Mouse (Mus musculus): Measurements from ENCODE around the gene Stx18.
A peak's percentile ranks its signal among the peaks of the same experiment; 100 is the strongest.

The Stx18 gene

GRCm38 (mm10) chr5:38129339-38129738 is 90.8 kb downstream of the Stx18 start:
- DNase-seq (ENCODE audit: low spot score in 2 of 2), result no peak

GRCm38 (mm10) chr5:38136247-38136646 is 97.7 kb downstream of the Stx18 start:
- DNase-seq (ENCODE audit: low spot score in 2 of 2), result no peak

DNA sequence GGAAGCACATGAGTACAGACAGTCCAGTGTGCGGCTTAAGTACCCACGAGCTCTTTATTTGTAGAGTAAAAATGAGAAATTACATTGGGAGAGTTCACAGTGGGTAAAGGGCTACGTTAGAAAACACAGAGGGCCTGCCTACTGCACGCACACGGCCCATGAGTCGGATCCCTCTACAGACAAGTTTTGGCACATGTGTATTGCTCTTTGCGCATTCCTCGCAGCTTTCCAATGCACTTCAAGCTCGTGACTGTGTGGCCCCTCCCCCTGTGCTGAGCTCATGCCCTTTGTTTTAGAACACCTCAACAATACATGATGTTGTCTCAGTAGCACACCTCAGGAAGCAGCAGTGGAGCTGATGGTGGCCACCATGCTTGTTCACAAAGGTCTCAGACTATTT is 98.6 kb downstream of the Stx18 start:
- DNase-seq (ENCODE audit: low spot score in 2 of 2), result no peak

- DNase-seq (ENCODE audit: low spot score in 2 of 2), result no peak
These were observed 102.4 kb downstream of the Stx18 start for GRCm38 (mm10) chr5:38140893-38141292.

- DNase-seq (ENCODE audit: low spot score in 2 of 2), result peak in 1 of 2 experiments; percentile 24
These were observed 108.0 kb downstream of the Stx18 start for GRCm38 (mm10) chr5:38146524-38146923.

DNA sequence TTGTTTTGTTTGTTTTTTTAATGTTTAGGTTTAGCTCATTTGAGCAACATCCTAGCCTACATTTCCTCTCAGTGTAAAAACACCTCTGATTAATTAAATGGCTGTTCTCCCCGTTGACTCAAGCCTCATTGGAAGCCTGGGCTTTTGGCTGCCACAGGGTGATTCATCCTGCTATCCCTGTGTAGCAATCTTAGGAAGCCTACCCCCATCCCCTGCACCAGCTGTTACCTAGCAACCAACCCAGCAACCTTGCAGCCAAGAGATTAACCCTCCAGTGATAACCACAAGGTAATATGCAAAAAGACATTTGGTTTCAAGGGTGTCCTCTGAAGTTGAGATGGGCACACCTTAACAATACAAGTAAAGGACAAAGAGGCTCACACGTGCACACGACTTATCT is 112.7 kb downstream of the Stx18 start:
- peak in 1 of 2 experiments; percentile 68 for DNase-seq (ENCODE audit: low spot score in 2 of 2)

GRCm38 (mm10) chr5:38152201-38153108 is 113.9 kb downstream of the Stx18 start:
- DNase-seq (ENCODE audit: low spot score in 2 of 2), result peak in 1 of 2 experiments; percentile 44

GRCm38 (mm10) chr5:38153636-38154035 is 115.1 kb downstream of the Stx18 start:
- no peak for DNase-seq (ENCODE audit: low spot score in 2 of 2)

- peak in 1 of 2 experiments; percentile 56 for DNase-seq (ENCODE audit: low spot score in 2 of 2)
These were observed 119.0 kb downstream of the Stx18 start for GRCm38 (mm10) chr5:38157481-38158020.

- DNase-seq (ENCODE audit: low spot score in 2 of 2), result peak; percentile 76 to 85
These were observed 120.0 kb downstream of the Stx18 start for GRCm38 (mm10) chr5:38158501-38158946.

DNA sequence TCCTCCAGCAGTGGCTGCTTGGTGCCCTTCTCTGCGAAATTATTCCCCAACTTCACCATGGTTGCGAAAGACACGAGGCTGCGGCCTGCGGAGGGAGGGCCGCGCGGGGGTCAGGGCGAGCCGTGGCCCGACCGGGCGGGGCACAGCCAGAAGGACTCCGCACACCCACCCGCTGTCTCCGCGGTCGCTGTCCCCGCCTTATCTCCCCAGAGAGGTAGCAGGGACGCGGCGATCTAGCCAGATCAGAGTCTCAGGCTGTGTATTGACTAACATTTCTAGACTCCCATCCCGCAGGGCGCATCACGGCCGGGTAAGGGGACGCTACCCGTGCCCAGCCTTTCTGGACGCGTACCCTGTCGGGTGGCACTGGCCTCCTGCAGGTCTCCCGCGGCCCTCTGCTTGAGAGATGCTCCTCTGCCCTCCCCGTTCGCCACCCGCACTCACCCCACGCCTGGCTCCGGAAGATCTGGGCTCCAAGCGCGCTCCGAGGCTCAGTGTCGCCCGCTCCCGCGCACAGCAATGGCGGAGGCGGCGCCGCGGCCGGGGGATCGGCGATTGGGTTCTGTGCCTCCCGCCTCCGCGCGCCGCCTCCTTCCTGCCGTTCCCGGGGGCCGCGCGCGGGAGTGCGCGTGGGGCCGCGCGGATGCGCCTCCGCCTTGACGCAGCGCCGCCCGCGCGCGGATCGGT is 120.5 kb downstream of the Stx18 start:
- DNase-seq (ENCODE audit: low spot score in 2 of 2), result peak; percentile 92

GRCm38 (mm10) chr5:38159634-38160413 is 121.3 kb downstream of the Stx18 start, which contains the start of gene Nsg1:
TSS of gene Nsg1 (minus strand) at chr5:38159907.
- peak in 1 of 2 experiments; percentile 43 for DNase-seq (ENCODE audit: low spot score in 2 of 2)

DNA sequence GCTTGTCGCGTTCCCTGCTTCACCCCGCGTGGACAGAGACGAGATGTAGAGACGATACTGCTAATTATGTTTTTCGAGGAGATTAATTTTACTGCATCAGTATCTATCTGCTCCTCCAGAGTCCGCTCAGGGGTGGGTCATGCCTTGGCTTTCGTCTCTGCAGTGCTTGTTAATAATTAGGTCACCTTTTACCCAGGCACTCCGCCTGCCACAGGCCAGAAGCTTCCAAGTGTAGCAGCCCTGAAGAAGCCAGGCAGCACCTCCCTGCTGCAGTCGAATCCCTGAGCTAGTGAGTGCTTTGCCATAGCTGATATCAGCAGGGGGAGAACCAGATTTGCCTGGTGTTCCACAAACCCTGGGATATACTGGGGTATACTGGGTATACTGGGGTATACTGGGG is 130.0 kb downstream of the Stx18 start:
- DNase-seq (ENCODE audit: low spot score in 2 of 2), result no peak

DNA sequence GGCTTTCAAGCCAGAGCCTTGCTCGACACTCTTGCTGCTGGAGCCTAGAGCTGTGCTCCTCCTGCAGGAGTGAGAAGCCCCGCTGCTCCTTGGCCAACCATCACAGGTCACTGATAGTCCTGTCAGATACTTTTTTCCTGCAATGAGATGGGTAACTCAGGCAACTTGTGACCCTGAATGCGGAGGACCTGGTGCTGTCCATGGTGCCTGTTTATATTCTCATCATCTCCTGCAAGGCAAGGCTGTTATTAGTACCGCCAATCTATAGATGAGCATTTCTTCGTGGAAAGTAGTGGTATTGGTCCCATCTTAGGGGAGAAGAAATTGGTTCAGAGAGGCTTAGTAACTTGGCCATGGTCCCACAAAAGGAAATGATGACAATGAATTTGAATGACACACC is 135.2 kb downstream of the Stx18 start:
- DNase-seq (ENCODE audit: low spot score in 2 of 2), result no peak

DNA sequence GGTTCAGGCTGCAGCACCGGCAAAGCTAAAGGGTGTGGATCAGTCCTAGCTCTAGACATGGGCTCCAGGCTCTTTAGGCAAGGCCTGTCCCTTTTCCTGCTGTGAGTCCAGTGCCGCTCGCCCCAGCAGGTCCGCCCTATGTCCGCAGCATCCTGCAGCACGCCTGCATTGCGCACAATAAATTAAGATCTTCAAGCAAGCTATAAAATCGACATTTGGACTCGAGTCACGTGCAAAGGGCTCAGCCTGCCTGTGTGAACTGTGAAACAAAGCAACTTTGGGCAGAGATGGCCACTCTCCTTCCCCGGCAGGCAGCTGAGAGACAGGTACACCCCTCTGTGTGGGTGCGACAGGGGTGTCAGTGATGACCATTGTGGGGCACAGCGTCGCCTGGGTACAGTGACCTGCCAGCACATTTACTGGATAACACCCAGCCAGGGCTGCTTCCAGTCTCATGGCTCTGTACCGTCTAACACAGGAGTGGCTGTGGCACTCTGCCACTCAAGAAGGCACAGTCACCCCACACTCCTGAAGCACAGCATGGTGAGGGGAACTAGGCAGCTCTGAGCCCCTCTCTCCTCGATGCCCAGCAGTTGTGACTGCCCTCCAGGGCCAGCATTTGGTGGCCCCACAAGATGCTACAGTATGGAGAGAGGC is 135.8 kb downstream of the Stx18 start:
- no peak for DNase-seq (ENCODE audit: low spot score in 2 of 2)

GRCm38 (mm10) chr5:38184688-38185285 is 146.2 kb downstream of the Stx18 start:
- DNase-seq (ENCODE audit: low spot score in 2 of 2), result no peak

- no peak for DNase-seq (ENCODE audit: low spot score in 2 of 2)
These were observed 148.5 kb downstream of the Stx18 start for GRCm38 (mm10) chr5:38187006-38187405.

All from right cerebral cortex, postnatal 10 days (tissue).